30 mouse cellular contexts compared by ENCODE assay signal in the genomic region with DNA sequence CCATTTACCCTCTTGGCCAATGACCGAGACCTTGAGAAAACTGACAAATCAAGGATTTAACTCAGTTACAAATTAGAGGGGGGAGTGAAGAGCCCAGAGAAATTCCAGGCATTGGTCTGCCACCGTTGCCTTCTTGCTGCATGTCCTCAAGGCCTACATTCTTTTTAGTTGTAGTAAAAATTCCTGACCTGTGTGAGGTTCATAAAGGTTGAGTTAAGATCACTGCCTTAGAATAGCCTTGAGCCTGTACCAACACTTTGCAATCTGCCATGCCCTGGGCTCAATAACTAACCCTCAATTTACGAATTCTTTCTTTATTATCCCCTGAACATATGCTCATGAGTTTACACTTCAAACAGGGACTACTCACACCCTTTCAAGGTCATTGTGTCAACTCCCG. TPM values are rescaled to one million over a fixed set of nuclear protein-coding genes. Genes with fewer than 3 reads are reported as not detected.
DNase-seq lines count a peak whose midpoint lies in the region; ATAC-seq and TF ChIP-seq lines count a peak whose summit lies in the region.
"Had no signal": no experiment of that assay in that cellular context is flagged by ENCODE, and none has a peak within 500 bp of the region (broad histone marks: within the 10 kb centered on the region; RNA-seq: fewer than 3 reads in every experiment).

No protein-coding gene starts in this region.

- no peak overlapping the region for H3K4me2 ChIP-seq in kidney, postnatal 0 days (ENCODE audit: low read length)
- H3K4me2 ChIP-seq: embryonic facial prominence, embryonic 15.5 days; heart, embryonic 12.5 days; hindbrain, embryonic 14.5 days had no signal

- no peaks in the 10 kb centered on the region for H3K36me3 ChIP-seq in heart, embryonic 10.5 days
- no peaks in the 10 kb centered on the region for H3K36me3 ChIP-seq in kidney, postnatal 0 days (ENCODE audit: insufficient read depth, low read length)
- H3K36me3 ChIP-seq: embryonic facial prominence, embryonic 15.5 days; forebrain, embryonic 10.5 days; heart, embryonic 12.5 days; hindbrain, embryonic 10.5 days had no signal

- H3K9ac ChIP-seq in kidney, postnatal 0 days (ENCODE audit: low read depth, low read length) = no peak overlapping the region
- H3K9ac ChIP-seq: embryonic facial prominence, embryonic 15.5 days; heart, embryonic 12.5 days; hindbrain, embryonic 14.5 days had no signal

- H3K27me3 ChIP-seq in heart, embryonic 10.5 days (ENCODE audit: insufficient read depth, poor library complexity, severe bottlenecking) = no peaks in the 10 kb centered on the region
- H3K27me3 ChIP-seq in kidney, postnatal 0 days (ENCODE audit: insufficient read depth, low read length) = no peaks in the 10 kb centered on the region
- H3K27me3 ChIP-seq: embryonic facial prominence, embryonic 15.5 days; heart, embryonic 12.5 days had no signal

- 62% methylated on average over 4 of the region's 4 CpGs for WGBS in heart, embryonic 10.5 days
- WGBS in kidney, postnatal 0 days = 53% methylated on average over 4 of the region's 4 CpGs

- TF ChIP-seq CTCF in kidney, postnatal 0 days (IDR thresholded peaks at IDR 0.05; ENCODE audit: low read depth) = no peak

- no peak overlapping the region for H3K27ac ChIP-seq in heart, embryonic 10.5 days
- H3K27ac ChIP-seq in kidney, postnatal 0 days = peak overlapping the region; percentile 42; the same call in 1 of the 2 replicates
- H3K27ac ChIP-seq: embryonic facial prominence, embryonic 15.5 days; forebrain, embryonic 10.5 days; heart, adult 2 months; hindbrain, embryonic 10.5 days; hindbrain, embryonic 14.5 days had no signal

- peak; percentile 58 for DNase-seq in heart, embryonic 10.5 days (ENCODE audit: low spot score)
- DNase-seq in heart, adult 18-20 months = no peak
- DNase-seq in kidney, adult 9 months = peak; percentile 44
- no peak for DNase-seq in kidney, postnatal 4 days
- DNase-seq in kidney, postnatal 0 days (ENCODE audit: low spot score) = peak; percentile 14
- DNase-seq in MN1 (ENCODE audit: low spot score) = no peak
- no peak for DNase-seq in thymus, postnatal 25 days
- DNase-seq: adrenal gland, adult 8-10 months; cerebellum, adult 11 months; cerebellum, adult 8-10 months; cerebellum, postnatal 14 days; embryo, embryonic 11 days; heart, adult 2 months had no signal

- H3K9me3 ChIP-seq in heart, embryonic 10.5 days = no peaks in the 10 kb centered on the region
- H3K9me3 ChIP-seq in kidney, postnatal 0 days (replicated peaks; ENCODE audit: low read length) = no peaks in the 10 kb centered on the region
- H3K9me3 ChIP-seq: embryonic facial prominence, embryonic 15.5 days; forebrain, embryonic 10.5 days; heart, embryonic 12.5 days; hindbrain, embryonic 10.5 days had no signal

- no peak; the same call in 1 of the 2 replicates for ATAC-seq in kidney, postnatal 0 days (replicated peaks; ENCODE audit: low FRiP score, low read depth)
- ATAC-seq: forebrain, embryonic 14.5 days had no signal

- no peak overlapping the region for H3K4me3 ChIP-seq in heart, embryonic 10.5 days
- H3K4me3 ChIP-seq in kidney, postnatal 0 days (replicated peaks; ENCODE audit: low read depth, low read length) = no peak overlapping the region
- H3K4me3 ChIP-seq: embryonic facial prominence, embryonic 15.5 days; erythroblast, embryonic 14.5 days; forebrain, embryonic 10.5 days; heart, adult 2 months; heart, embryonic 12.5 days; hindbrain, embryonic 10.5 days had no signal

- peaks cover 3% of the 10 kb centered on the region; the same call in 1 of the 2 replicates for H3K4me1 ChIP-seq in heart, embryonic 10.5 days
- no peaks in the 10 kb centered on the region for H3K4me1 ChIP-seq in kidney, postnatal 0 days (replicated peaks; ENCODE audit: insufficient read depth, low read length)
- H3K4me1 ChIP-seq: embryonic facial prominence, embryonic 15.5 days; forebrain, embryonic 10.5 days; heart, embryonic 12.5 days; hindbrain, embryonic 10.5 days had no signal

RNA-seq across cellular contexts. Expression of a gene that starts 6.3 kb away (rescaled TPM):
- not detected in 2 replicates for polyA plus RNA-seq in heart, embryonic 10.5 days (2016; fragmentation: Nextera tagmentation; extraction: Ambion mirVana)
- not detected for total RNA-seq in heart, adult 18-20 months (2021)
- polyA plus RNA-seq in kidney, postnatal 0 days (2015; fragmentation: Nextera tagmentation; extraction: Ambion mirVana) = not detected in 2 replicates
- total RNA-seq: adrenal gland, adult 8-10 months; adrenal gland, postnatal 4 days; common myeloid progenitor, adult 5-6 weeks; gastrocnemius, adult 8-10 months; gastrocnemius, postnatal 4 days; heart, adult 2 months; heart, postnatal 25 days; MEL had no signal
- polyA plus RNA-seq: brain, embryonic 14.5 days; C2C12; embryonic facial prominence, embryonic 11.5 days; embryonic facial prominence, embryonic 15.5 days; erythroblast, embryonic 14.5 days; forebrain, embryonic 10.5 days; forebrain, embryonic 14.5 days; heart, adult 2 months; heart, embryonic 12.5 days; heart, embryonic 16.5 days; hindbrain, embryonic 10.5 days; hindbrain, embryonic 14.5 days had no signal

RNA-seq across cellular contexts. Expression of a gene that starts 15.4 kb away (rescaled TPM):
- not detected in 2 replicates for polyA plus RNA-seq in heart, embryonic 10.5 days (2016; fragmentation: Nextera tagmentation; extraction: Ambion mirVana)
- total RNA-seq in heart, adult 18-20 months (2021) = not detected
- polyA plus RNA-seq in kidney, postnatal 0 days (2015; fragmentation: Nextera tagmentation; extraction: Ambion mirVana) = not detected in 2 replicates
- total RNA-seq: adrenal gland, adult 8-10 months; adrenal gland, postnatal 4 days; common myeloid progenitor, adult 5-6 weeks; gastrocnemius, adult 8-10 months; gastrocnemius, postnatal 4 days; heart, adult 2 months; heart, postnatal 25 days had no signal
- polyA plus RNA-seq: brain, embryonic 14.5 days; C2C12; embryonic facial prominence, embryonic 11.5 days; embryonic facial prominence, embryonic 15.5 days; erythroblast, embryonic 14.5 days; forebrain, embryonic 10.5 days; forebrain, embryonic 14.5 days; heart, adult 2 months; heart, embryonic 12.5 days; heart, embryonic 16.5 days; hindbrain, embryonic 10.5 days; hindbrain, embryonic 14.5 days had no signal

RNA-seq across cellular contexts. Expression of a gene that starts 47.0 kb away (rescaled TPM):
- 63.5 and 89.9 TPM in 2 replicates for polyA plus RNA-seq in heart, embryonic 10.5 days (2016; fragmentation: Nextera tagmentation; extraction: Ambion mirVana)
- 10 to 100 TPM; 36.5 to 37.9 TPM for total RNA-seq in heart, adult 18-20 months (2021)
- 40.9 and 46.7 TPM in 2 replicates for polyA plus RNA-seq in kidney, postnatal 0 days (2015; fragmentation: Nextera tagmentation; extraction: Ambion mirVana)

Comparison
In these comparisons a context has a peak if more than half of its experiments do, and no peak if none do; other contexts are left out.
1. DNase-seq: peak in heart, embryonic 10.5 days (single experiment), kidney, adult 9 months (single experiment) and kidney, postnatal 0 days (single experiment); none in heart, adult 18-20 months (0 of 2), kidney, postnatal 4 days (0 of 2), MN1 (single experiment) and thymus, postnatal 25 days (single experiment).